Mouse (Mus musculus): ENCODE results near the gene Rapgef2.
"Not testable (repeated sequence)": the region's sequence is repeated elsewhere in the genome, so short reads cannot be mapped to it uniquely, and the experiment has no call there.

Gene Rapgef2

DNA sequence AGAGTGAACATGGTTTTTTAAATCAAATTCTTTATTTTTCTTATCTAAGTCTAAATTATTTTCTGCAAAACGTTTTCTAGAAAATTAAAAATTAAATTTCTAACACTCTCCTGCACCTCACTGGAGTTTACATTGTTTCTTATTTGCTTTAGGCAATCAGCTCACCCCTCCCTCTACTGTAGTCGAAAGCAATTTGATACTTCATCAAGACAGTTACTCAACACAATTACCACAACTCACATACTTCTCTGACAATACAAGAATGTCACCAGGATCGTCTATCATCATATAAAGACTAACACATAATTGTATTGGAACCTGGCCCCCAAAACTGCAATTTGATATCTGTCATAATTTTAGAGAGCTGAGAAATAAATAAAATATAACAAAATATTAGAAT is 51.8 kb downstream of the Rapgef2 start:
- no peak for DNase-seq (ENCODE audit: extremely low spot score, low spot score)

- DNase-seq (ENCODE audit: extremely low spot score, low spot score) = no peak
Observed at GRCm38 (mm10) chr3:79233478-79234415, 52.6 kb downstream of the Rapgef2 start.

DNA sequence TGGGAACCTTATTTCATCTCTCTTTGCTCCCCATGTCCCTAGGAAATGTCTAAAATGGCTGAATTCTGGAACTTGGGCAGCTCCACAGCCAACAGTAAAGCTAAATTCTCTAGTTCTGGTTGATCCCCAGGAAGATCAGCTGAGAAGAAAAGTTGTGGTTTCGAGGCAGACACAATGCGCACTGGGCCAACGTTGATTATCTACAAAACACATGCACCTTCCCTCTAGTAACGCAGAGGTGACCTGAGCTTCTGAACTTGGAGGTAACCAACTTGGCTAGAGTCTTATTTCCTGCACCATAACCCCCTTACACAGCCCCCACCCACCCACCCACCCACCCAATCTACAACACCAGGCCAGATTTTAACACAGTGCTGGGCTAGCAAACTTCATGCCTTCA is 55.6 kb downstream of the Rapgef2 start:
- no peak for DNase-seq (ENCODE audit: extremely low spot score, low spot score)

GRCm38 (mm10) chr3:79229546-79229945 is 56.8 kb downstream of the Rapgef2 start:
- no peak for DNase-seq (ENCODE audit: extremely low spot score, low spot score)

GRCm38 (mm10) chr3:79228304-79228703 is 58.0 kb downstream of the Rapgef2 start:
- no peak for DNase-seq (ENCODE audit: extremely low spot score, low spot score)

GRCm38 (mm10) chr3:79227356-79228088 is 58.8 kb downstream of the Rapgef2 start:
- DNase-seq (ENCODE audit: extremely low spot score, low spot score) = no peak

DNA sequence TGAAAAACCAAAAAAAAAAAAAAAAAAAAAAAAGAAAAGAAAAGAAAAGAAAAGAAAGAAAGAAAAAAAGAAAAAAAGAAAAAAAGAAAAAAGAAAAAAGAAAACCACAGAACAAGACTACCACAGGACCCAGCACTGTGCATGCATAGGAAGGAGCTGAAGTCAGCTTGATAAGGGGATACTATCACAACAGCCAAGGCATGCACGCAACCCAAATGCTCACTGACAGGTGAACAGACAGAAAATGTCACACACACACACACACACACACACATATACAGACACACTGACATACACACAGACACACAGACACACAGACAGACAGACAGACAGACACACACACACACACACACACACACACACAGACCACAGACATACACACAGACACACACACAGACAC is 59.5 kb downstream of the Rapgef2 start:
- DNase-seq (ENCODE audit: extremely low spot score, low spot score) = not testable (repeated sequence)

DNA sequence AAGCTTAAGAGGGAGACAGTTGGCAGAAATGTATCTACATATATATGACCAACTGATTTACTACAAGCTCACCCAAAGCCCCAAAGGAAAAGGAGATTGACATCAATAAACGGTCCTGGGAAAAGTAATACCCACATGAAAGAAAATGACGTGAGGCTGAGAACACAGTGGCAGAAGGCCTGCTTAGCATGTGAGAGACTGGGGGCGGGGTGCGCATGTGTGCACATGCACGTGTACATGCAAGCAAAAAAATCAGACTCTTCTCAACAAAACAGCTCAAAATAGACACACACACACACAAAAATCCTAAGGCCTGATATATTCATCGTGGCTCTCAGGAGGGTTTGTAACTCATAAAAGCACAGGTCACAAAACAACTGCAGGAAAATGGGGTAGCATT is 60.4 kb downstream of the Rapgef2 start:
- DNase-seq (ENCODE audit: extremely low spot score, low spot score) = no peak

DNA sequence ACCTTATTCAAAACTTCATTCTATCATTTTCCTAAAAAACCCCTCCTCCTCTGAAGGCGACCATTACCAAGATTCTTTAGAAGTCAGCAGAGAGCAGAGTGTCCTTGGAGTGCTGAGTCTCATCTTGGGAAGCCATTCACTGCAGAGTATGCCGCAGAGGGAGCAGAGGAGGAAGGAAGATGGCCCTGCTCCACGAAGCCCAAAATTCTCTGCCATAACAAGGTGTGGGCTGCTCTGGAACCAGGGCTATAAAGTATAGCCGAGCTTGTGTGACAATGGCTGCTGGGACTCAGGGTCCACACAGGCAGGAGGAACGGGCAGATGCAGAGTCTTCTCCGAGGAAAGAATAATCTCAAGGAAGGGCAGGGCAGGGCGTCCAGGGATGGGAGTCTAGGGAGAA is 62.0 kb downstream of the Rapgef2 start:
- no peak for DNase-seq (ENCODE audit: extremely low spot score, low spot score)

- no peak for DNase-seq (ENCODE audit: extremely low spot score, low spot score)
Observed at GRCm38 (mm10) chr3:79223281-79223680, 63.0 kb downstream of the Rapgef2 start.

GRCm38 (mm10) chr3:79222192-79222960 is 63.9 kb downstream of the Rapgef2 start:
- no peak for DNase-seq (ENCODE audit: extremely low spot score, low spot score)

- peak; percentile 58 for DNase-seq (ENCODE audit: extremely low spot score, low spot score)
Observed at GRCm38 (mm10) chr3:79221296-79222191, 64.8 kb downstream of the Rapgef2 start.

- DNase-seq (ENCODE audit: extremely low spot score, low spot score) = no peak
Observed at GRCm38 (mm10) chr3:79219144-79219930, 67.0 kb downstream of the Rapgef2 start.

GRCm38 (mm10) chr3:79218566-79219051 is 67.7 kb downstream of the Rapgef2 start:
- DNase-seq (ENCODE audit: extremely low spot score, low spot score) = no peak

- no peak for DNase-seq (ENCODE audit: extremely low spot score, low spot score)
Observed at GRCm38 (mm10) chr3:79210243-79210642, 76.1 kb downstream of the Rapgef2 start.

- no peak for DNase-seq (ENCODE audit: extremely low spot score, low spot score)
Observed at GRCm38 (mm10) chr3:79207216-79207615, 79.1 kb downstream of the Rapgef2 start.

DNA sequence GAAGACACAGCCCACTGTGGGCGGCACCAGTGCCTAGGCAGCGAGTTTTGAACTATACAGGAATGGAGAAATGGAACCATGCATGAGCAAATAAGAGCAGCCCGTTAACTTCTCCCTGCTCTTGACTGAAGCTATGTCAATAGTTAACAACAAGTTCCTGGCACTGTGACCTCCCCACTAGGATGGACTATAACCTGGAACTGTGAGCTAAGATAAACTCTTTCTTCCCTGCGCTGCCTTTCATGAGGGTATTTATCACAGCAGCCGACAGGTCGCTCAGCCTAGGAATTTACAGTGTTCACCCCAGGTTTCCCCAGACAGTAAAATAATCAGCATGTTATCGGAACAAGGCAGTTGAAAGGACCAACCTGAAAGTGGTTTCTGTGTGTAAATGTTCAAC is 79.8 kb downstream of the Rapgef2 start:
- no peak for DNase-seq (ENCODE audit: extremely low spot score, low spot score)

DNA sequence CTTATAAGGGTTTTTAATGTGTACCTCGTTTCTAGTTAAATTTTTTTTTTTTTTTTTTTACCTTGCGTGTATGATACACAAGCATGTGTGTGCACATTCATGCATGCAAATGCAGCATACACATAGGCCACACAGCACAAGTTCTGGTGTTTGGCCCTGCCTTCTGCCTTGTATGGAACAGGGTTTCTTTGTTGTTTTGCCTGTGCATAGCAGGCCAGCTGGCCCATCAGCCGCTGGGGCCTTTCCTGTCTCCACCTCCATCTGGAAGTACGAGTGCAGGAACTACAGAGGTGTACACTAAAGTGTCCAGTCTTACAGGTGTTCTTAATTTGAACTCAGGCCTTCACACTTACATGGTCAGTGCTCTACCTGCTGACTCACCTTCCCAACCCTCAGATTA is 80.3 kb downstream of the Rapgef2 start:
- DNase-seq (ENCODE audit: extremely low spot score, low spot score) = no peak

- no peak for DNase-seq (ENCODE audit: extremely low spot score, low spot score)
Observed at GRCm38 (mm10) chr3:79205112-79205511, 81.2 kb downstream of the Rapgef2 start.

DNA sequence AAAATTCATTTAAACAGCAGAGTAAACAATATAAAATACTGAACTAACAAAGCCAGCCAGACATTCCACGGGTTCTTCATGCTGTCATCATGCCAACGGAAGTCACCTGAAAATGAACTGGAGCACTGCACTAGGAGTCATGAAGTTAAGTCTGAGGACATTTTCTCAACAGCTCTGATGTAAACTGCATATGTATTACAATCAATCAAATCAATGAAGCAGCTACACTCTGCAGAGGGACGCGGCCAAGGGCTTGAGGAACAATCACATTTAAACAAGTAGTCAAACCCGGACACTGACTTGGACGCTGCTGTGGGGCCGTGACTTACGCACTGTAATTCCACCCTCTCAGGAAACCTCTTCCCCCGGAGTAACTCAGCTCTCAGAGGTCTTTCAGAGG is 82.1 kb downstream of the Rapgef2 start:
- no peak for DNase-seq (ENCODE audit: extremely low spot score, low spot score)
